38 mouse cellular contexts compared by ENCODE assay signal in the genomic region with DNA sequence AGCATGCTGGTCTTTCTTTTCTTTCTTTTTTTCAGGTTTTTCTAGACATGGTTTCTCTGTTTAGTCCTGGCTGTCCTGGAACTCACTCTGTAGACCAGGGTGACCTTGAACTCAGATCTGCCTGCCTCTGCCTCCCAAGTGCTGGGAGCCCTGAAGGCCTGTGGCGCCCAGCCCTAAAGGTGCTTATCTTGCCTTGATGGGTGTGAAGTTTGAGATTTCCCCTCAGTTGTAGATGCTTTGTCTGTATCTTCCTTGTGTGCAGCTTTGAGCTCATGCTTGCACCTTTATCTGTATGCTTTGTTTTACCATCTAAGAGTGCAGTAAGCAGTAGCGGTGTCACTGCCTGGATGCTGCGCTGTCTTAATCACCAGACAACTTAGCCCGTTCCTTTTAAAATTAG. TPM values are rescaled to one million over a fixed set of nuclear protein-coding genes. Genes with fewer than 3 reads are reported as not detected.
"Had no signal": no experiment of that assay in that cellular context is flagged by ENCODE, and none has a peak within 500 bp of the region (broad histone marks: within the 10 kb centered on the region; RNA-seq: fewer than 3 reads in every experiment).

No protein-coding gene starts in this region.

- H3K9me3 ChIP-seq: heart, embryonic 13.5 days; heart, embryonic 15.5 days; hindbrain, embryonic 13.5 days; hindbrain, embryonic 15.5 days; intestine, embryonic 15.5 days; kidney, embryonic 15.5 days; limb, embryonic 13.5 days; limb, embryonic 15.5 days; liver, embryonic 13.5 days had no signal

- H3K27ac ChIP-seq: gastrocnemius, adult 2 months; heart, embryonic 13.5 days; heart, embryonic 15.5 days; hindbrain, embryonic 13.5 days; hindbrain, embryonic 15.5 days; intestine, embryonic 15.5 days; kidney, embryonic 15.5 days; kidney, postnatal 0 days; limb, embryonic 13.5 days; limb, embryonic 15.5 days had no signal

- H3K9ac ChIP-seq: heart, embryonic 13.5 days; heart, embryonic 15.5 days; hindbrain, embryonic 13.5 days; hindbrain, embryonic 15.5 days; intestine, embryonic 15.5 days; kidney, embryonic 15.5 days; limb, embryonic 15.5 days had no signal

- DNase-seq: gastrocnemius, adult 2 months; gastrocnemius, postnatal 10 days; gastrocnemius, postnatal 25 days; heart, adult 18-20 months; heart, postnatal 14 days; heart, postnatal 36 days; kidney, adult 11 months; kidney, adult 2 months; kidney, adult 9 months; kidney, postnatal 14 days; kidney, postnatal 36 days; layer of hippocampus, adult 9-11 months; layer of hippocampus, postnatal 36 days; left cerebral cortex, postnatal 4 days; liver, embryonic 13.5 days had no signal

- H3K4me3 ChIP-seq: gastrocnemius, adult 2 months; heart, embryonic 13.5 days; heart, embryonic 15.5 days; hindbrain, embryonic 13.5 days; hindbrain, embryonic 15.5 days; intestine, embryonic 15.5 days; kidney, embryonic 15.5 days; limb, embryonic 13.5 days; limb, embryonic 15.5 days; liver, embryonic 13.5 days had no signal

- ATAC-seq: inflammation-experienced regulatory T-cells, adult 6 months; intestine, embryonic 15.5 days had no signal

- H3K27me3 ChIP-seq: heart, embryonic 13.5 days; heart, embryonic 15.5 days; hindbrain, embryonic 13.5 days; hindbrain, embryonic 15.5 days; intestine, embryonic 15.5 days; kidney, embryonic 15.5 days; limb, embryonic 13.5 days; limb, embryonic 15.5 days; liver, embryonic 13.5 days had no signal

- H3K4me2 ChIP-seq: heart, embryonic 11.5 days; heart, embryonic 13.5 days; heart, embryonic 15.5 days; hindbrain, embryonic 13.5 days; hindbrain, embryonic 15.5 days; intestine, embryonic 15.5 days; kidney, embryonic 15.5 days; limb, embryonic 13.5 days; limb, embryonic 15.5 days; liver, embryonic 13.5 days had no signal

RNA-seq across cellular contexts. Expression of a gene that starts 53.5 kb away (rescaled TPM):
- total RNA-seq: gastrocnemius, adult 2 months; gastrocnemius, postnatal 10 days; gastrocnemius, postnatal 25 days; gastrocnemius, postnatal 4 days; granulocyte monocyte progenitor cell, adult 5-6 weeks; heart, postnatal 14 days; heart, postnatal 36 days; hematopoietic stem cell, adult 5-6 weeks; layer of hippocampus, adult 18-20 months; layer of hippocampus, adult 8-10 months; layer of hippocampus, postnatal 14 days; layer of hippocampus, postnatal 36 days; left cerebral cortex, adult 18-20 months; left cerebral cortex, adult 8-10 months; left cerebral cortex, postnatal 10 days; left cerebral cortex, postnatal 25 days; left cerebral cortex, postnatal 4 days had no signal
- polyA plus RNA-seq: heart, embryonic 11.5 days; heart, embryonic 15.5 days; hindbrain, embryonic 11.5 days; hindbrain, embryonic 13.5 days; hindbrain, embryonic 15.5 days; inflammation-experienced regulatory T-cells, adult 6 months; intestine, embryonic 15.5 days; kidney, embryonic 15.5 days; limb, embryonic 11.5 days; limb, embryonic 13.5 days; limb, embryonic 15.5 days; liver, embryonic 13.5 days had no signal
